Mouse (Mus musculus) hindbrain, embryonic 11.5 days (tissue): Measurements from ENCODE around the gene Usb1. TPM values are rescaled to one million over a fixed set of nuclear protein-coding genes. Genes with fewer than 3 reads are reported as not detected.

Experiments
- ATAC-seq: fragments of 200-750 bp; cut with Nextera tagmentation; 2 replicates; pipeline ENCODE4 v1.8.0; 2017; ENCODE audit warnings: mild to moderate bottlenecking, moderate TSS enrichment, moderate library complexity; ENCODE audit not compliant: low FRiP score
- DNase-seq: peaks from one replicate; pipeline ENCODE4 v3.0.0-alpha.2; 2015; ENCODE audit warnings: low spot score
- H3K27ac ChIP-seq: fragments of 300-500 bp; sonication (generic); 2 replicates; pipeline ENCODE4 v1.5.1; 2014; ENCODE audit warnings: mild to moderate bottlenecking, low read depth, low read length
- H3K27me3 ChIP-seq: fragments of 300-500 bp; sonication (generic); 2 replicates; pipeline ENCODE4 v1.6.1; 2014; ENCODE audit warnings: mild to moderate bottlenecking, low read length, moderate library complexity, mixed read lengths; ENCODE audit not compliant: control insufficient read depth, insufficient read depth
- H3K36me3 ChIP-seq: fragments of 300-500 bp; sonication (generic); 2 replicates; pipeline ENCODE4 v1.6.1; 2014; ENCODE audit warnings: mild to moderate bottlenecking, low read length, moderate library complexity, mixed read lengths; ENCODE audit not compliant: control insufficient read depth, insufficient read depth
- H3K4me1 ChIP-seq: fragments of 300-500 bp; sonication (generic); replicated peaks from 2 replicates; pipeline ENCODE4 v1.6.1; 2014; ENCODE audit warnings: low read length, mixed read lengths; ENCODE audit not compliant: control insufficient read depth, insufficient read depth
- H3K4me2 ChIP-seq: fragments of 300-500 bp; sonication (generic); replicated peaks from 2 replicates; pipeline ENCODE4 v1.6.1; 2014; ENCODE audit warnings: mild to moderate bottlenecking, low read depth, low read length
- H3K4me3 ChIP-seq: fragments of 300-500 bp; sonication (generic); 2 replicates; pipeline ENCODE4 v1.5.1; 2014; ENCODE audit warnings: low read depth, low read length
- H3K9ac ChIP-seq: fragments of 300-500 bp; sonication (generic); 2 replicates; pipeline ENCODE4 v1.6.1; 2014; ENCODE audit warnings: low read depth, low read length
- H3K9me3 ChIP-seq: fragments of 300-500 bp; sonication (generic); 2 replicates; pipeline ENCODE4 v1.6.1; 2016; ENCODE audit warnings: low read length; ENCODE audit not compliant: control insufficient read depth
- WGBS: fragments of 180-500 bp; shearing (Covaris S2); extraction: QIAGEN DNeasy Blood & Tissue Kit; methylation state at CpG from one replicate; pipeline ENCODE4 v1.1.7; 2014; 5-methylcytosine and 5-hydroxymethylcytosine counted together
- polyA plus RNA-seq: library from polyadenylated mRNA; unstranded; fragments of >200 nt; fragmentation: Nextera tagmentation; extraction: Ambion mirVana; gene quantifications from 2 replicates; pipeline ENCODE4 v1.2.1, GENCODE M21; 2014

Gene Usb1
- polyA plus RNA-seq, 1 experiment from 2014 or later, result 40.3 TPM

- no peak overlapping the region for H3K4me3 ChIP-seq
- H3K27me3 ChIP-seq, result no peaks in the 10 kb centered on the region
- H3K9ac ChIP-seq, result no peak overlapping the region
- H3K9me3 ChIP-seq, result no peaks in the 10 kb centered on the region
- H3K27ac ChIP-seq, result no peak overlapping the region
- WGBS, result 70% methylated on average over 7 of the region's 8 CpGs
- no peaks in the 10 kb centered on the region for H3K4me1 ChIP-seq
- DNase-seq (no peak), ATAC-seq (no peak)
- H3K36me3 ChIP-seq, result no peaks in the 10 kb centered on the region
- no peak overlapping the region for H3K4me2 ChIP-seq
Observed at GRCm38 (mm10) chr8:95358550-95359411, 26.7 kb downstream of the Usb1 start.

GRCm38 (mm10) chr8:95360181-95361015 is 28.3 kb downstream of the Usb1 start:
- H3K36me3 ChIP-seq, result no peaks in the 10 kb centered on the region
- no peak overlapping the region for H3K4me3 ChIP-seq
- no peak overlapping the region for H3K27ac ChIP-seq
- H3K9me3 ChIP-seq, result no peaks in the 10 kb centered on the region
- no peaks in the 10 kb centered on the region for H3K4me1 ChIP-seq
- no peak overlapping the region for H3K4me2 ChIP-seq
- H3K27me3 ChIP-seq, result no peaks in the 10 kb centered on the region
- H3K9ac ChIP-seq, result no peak overlapping the region
- DNase-seq, result no peak
- 58% methylated on average over 7 of the region's 7 CpGs for WGBS
- ATAC-seq, result no peak

GRCm38 (mm10) chr8:95361016-95361341 is 28.9 kb downstream of the Usb1 start:
- Histone ChIP-seq H3K4me3 (no peak overlapping the region), H3K9me3 (no peaks in the 10 kb centered on the region), H3K4me1 (no peaks in the 10 kb centered on the region), H3K36me3 (no peaks in the 10 kb centered on the region), H3K27ac (no peak overlapping the region), H3K9ac (no peak overlapping the region), H3K27me3 (no peaks in the 10 kb centered on the region), H3K4me2 (no peak overlapping the region)
- WGBS, result 89% methylated on average over 3 of the region's 3 CpGs
- DNase-seq, result no peak
- ATAC-seq, result no peak

- Histone ChIP-seq H3K36me3 (no peaks in the 10 kb centered on the region), H3K4me1 (no peaks in the 10 kb centered on the region), H3K27ac (no peak overlapping the region), H3K4me2 (no peak overlapping the region), H3K27me3 (no peaks in the 10 kb centered on the region), H3K4me3 (no peak overlapping the region), H3K9ac (no peak overlapping the region), H3K9me3 (no peaks in the 10 kb centered on the region)
- WGBS, result 76% methylated on average over 6 of the region's 6 CpGs
- DNase-seq (no peak), ATAC-seq (no peak)
Observed at GRCm38 (mm10) chr8:95362272-95362671, 30.2 kb downstream of the Usb1 start.

GRCm38 (mm10) chr8:95363849-95364248 is 31.8 kb downstream of the Usb1 start:
- WGBS, result 94% methylated on average over 2 of the region's 2 CpGs
- DNase-seq (no peak), ATAC-seq (no peak)
- H3K27ac ChIP-seq, result no peak overlapping the region
- H3K9me3 ChIP-seq, result no peaks in the 10 kb centered on the region
- no peak overlapping the region for H3K4me3 ChIP-seq
- H3K9ac ChIP-seq, result no peak overlapping the region
- H3K36me3 ChIP-seq, result no peaks in the 10 kb centered on the region
- no peak overlapping the region for H3K4me2 ChIP-seq
- H3K4me1 ChIP-seq, result no peaks in the 10 kb centered on the region
- H3K27me3 ChIP-seq, result no peaks in the 10 kb centered on the region

DNA sequence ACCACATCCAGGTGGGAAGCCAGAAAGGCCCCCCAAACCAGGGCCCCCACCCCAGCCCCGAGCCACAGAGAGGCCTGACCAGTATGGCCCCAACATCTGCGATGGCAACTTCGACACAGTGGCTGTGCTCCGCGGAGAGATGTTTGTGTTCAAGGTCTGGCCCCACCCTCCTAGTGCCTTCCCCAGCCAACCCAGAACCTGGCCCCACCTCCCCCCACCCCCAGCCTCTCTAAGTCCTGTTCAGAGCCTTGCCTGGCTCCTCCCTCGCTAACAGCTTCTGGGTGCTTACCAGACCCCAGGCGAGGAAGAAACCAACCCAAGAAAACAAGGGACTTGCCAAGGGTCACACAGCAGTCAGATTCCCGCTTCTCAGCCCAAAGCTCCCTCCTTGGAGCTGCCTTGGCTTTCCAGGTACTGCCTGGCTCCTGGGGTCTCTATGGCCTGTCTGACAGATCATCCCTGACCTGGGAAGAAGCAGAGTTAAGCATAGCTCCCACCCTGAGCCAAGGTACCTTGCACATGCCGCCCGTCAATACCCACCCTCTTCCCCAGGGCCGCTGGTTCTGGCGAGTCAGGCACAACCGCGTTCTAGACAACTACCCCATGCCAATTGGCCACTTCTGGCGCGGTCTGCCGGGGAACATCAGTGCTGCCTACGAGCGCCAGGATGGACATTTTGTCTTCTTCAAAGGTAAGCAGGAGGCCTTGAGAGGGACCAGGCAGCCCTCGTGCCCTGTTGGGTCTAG is 37.7 kb downstream of the Usb1 start:
- H3K4me2 ChIP-seq, result 0 out of 2 replicates have a peak overlapping the region, but pooled peaks have one; percentile 17
- ATAC-seq, result no peak
- H3K36me3 ChIP-seq, result peaks cover 10% of the 10 kb centered on the region

DNA sequence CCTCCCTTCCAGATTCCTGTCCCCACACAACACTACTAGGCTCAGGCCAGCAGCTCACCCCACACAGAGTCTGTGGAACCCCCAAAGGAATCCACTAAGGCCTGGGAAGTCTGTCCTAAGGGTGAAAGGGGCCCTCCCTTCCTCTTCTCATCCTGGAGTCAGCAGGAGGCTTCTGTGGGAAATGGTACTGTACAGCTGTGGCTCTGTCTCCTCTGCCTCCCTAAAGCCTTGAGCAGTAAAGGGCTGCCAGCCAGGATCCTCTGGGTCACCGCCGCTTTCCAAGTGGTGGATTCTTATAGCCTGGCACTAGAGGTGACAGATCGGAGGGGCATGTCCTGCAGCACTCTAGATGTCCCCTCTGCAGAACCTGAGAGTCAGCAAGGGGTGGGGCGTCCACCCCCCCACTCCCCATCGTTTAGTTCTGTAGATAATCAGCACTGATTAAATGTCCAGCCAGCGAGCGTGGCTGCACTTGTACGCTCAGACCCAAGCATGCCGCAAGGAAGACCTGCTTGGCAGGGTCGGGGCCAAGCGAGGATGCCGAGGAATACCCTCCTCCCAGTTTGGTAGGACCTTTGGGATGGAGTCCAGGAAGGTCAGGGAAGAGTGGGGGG is 41.4 kb downstream of the Usb1 start:
- peaks cover 10% of the 10 kb centered on the region for H3K36me3 ChIP-seq
- no peaks in the 10 kb centered on the region for H3K9me3 ChIP-seq
- no peak overlapping the region for H3K27ac ChIP-seq
- no peak overlapping the region for H3K4me2 ChIP-seq
- DNase-seq (no peak), ATAC-seq (no peak)
- H3K4me3 ChIP-seq, result no peak overlapping the region
- WGBS, result 84% methylated on average over 12 of the region's 12 CpGs
- H3K4me1 ChIP-seq, result no peaks in the 10 kb centered on the region
- H3K9ac ChIP-seq, result no peak overlapping the region
- no peaks in the 10 kb centered on the region for H3K27me3 ChIP-seq

More for the DNA sequence above, 37.7 kb downstream of the Usb1 start:
- no peaks in the 10 kb centered on the region for H3K9me3 ChIP-seq
- H3K4me1 ChIP-seq, result no peaks in the 10 kb centered on the region
- H3K4me3 ChIP-seq, result no peak overlapping the region
- 55% methylated on average over 20 of the region's 20 CpGs for WGBS
- H3K9ac ChIP-seq, result no peak overlapping the region
- DNase-seq, result no peak
- H3K27me3 ChIP-seq, result no peaks in the 10 kb centered on the region
- H3K27ac ChIP-seq, result no peak overlapping the region

- Histone ChIP-seq H3K36me3 (peaks cover 8% of the 10 kb centered on the region), H3K27me3 (no peaks in the 10 kb centered on the region), H3K4me1 (no peaks in the 10 kb centered on the region), H3K4me2 (no peak overlapping the region), H3K9ac (no peak overlapping the region), H3K27ac (no peak overlapping the region), H3K4me3 (no peak overlapping the region), H3K9me3 (no peaks in the 10 kb centered on the region)
- no peak for DNase-seq
- no peak for ATAC-seq
- 79% methylated on average over 3 of the region's 3 CpGs for WGBS
Observed at GRCm38 (mm10) chr8:95374429-95374828, 42.3 kb downstream of the Usb1 start.
